Mouse (Mus musculus): ENCODE data around the gene Actc1. TPM values are rescaled to one million over a fixed set of nuclear protein-coding genes. Genes with fewer than 3 reads are reported as not detected.

Actc1 gene
- 1 to 10 TPM in 3 of 4 experiments, not detected in 1; 2.0 to 4.6 (median 2.2) TPM for total RNA-seq (2022)

DNA sequence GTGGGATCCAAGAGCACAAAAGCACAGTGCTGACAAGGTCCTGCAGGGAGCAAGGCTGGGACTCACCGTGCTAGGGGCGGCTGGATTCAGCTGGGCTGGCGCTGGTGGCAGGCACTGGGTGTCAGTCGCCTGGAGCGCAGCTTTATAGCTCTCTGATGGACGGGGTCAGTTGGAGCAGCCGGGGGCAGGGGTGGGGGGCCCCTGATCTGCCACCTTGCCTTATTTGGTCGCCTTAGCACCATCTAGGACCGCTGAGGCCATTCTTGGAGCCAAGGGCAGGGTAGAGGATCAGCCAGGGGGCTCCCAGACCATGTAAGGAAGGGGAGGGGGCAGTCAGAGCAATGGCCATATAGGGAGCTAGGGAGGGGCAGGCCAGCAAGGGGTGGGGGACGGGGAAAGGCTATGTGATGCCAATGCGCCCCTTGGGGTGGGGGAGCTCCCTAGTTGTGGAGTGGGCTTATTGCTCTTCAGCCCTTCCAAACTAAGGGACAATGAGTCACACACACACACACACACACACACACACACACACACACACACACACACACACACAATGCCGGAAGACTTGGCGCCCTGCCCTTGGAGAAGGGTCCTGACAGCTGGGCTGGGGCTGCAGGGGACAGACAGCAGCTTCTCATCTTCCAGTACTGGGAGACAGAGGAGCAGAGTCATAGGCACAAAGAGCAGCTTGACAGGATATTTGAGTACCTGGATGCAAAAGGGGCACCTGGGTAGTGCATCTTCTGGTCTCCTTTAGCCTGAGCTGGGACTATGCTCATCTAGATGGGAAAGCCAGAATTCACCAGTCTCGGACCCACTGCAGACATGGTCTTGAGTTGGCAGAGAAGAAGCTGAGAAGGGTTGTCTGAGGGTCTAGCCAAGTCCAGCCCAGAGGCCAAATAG is at the start of gene Actc1:
Gene Actc1 (minus strand): TSS at position 853 of the 903 bp plus-strand sequence.
- no peak for DNase-seq (ENCODE audit: low spot score in 2 of 2)

DNA sequence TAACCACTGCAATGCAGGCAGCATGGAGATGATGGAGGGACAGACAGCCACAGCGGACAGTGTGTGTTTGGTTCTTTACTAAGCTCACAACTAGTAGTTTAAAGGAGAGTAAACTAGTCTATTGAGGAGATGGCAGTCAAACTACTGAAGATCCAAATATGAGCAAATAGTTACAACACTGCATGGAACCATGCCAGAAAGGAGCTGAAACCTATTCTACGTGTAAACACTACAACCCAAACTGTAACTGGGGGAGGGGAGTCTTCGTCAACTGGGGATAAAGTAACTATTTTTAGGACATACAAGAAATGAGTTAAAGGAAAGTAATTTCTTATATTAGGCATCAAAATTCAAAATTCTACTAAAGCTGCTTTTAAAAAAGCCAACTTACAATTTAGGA is 49.1 kb upstream of the Actc1 start:
- DNase-seq (ENCODE audit: low spot score in 2 of 2): no peak

DNA sequence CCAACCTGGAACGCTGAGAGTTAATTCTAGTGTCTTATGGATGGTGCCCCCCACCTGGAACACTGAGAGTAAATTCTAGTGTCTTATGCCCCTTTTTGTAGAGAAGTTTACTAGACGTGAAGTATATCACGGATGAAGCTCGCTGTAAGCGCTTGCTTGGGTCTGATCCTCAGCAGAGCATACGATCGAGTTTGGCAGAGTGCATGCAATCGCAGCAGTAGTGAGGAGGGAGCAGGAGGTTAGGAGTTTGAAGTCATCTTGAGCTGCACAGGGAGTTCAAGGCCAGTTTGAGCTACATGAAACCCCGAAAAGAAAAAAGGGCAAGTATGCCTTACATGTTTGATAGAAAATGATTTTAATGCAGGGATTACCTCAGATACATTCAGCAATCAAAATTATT is 47.5 kb upstream of the Actc1 start:
- DNase-seq (ENCODE audit: low spot score in 2 of 2): no peak

DNA sequence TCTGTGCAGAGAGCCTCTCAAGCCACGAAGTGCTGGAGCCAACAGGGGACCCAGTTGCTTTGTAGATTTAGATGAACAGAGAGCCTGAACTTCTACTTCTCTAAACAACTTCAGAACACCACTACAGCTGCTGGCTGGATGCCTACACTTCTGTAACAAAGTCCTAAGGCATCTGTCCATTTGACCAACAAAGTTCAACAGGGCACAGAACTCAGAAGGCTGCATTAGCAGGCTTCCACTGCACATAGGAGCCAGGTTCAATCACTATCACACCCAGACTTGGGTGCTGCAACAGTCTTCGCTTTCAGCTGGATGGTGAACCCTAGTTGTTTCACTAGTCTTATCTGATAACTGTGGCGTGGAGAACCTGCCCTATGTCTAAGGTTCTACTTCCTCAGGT is 46.5 kb upstream of the Actc1 start:
- DNase-seq (ENCODE audit: low spot score in 2 of 2): no peak

- no peak for DNase-seq (ENCODE audit: low spot score in 2 of 2)
Observed at GRCm38 (mm10) chr2:114099109-114099508, 45.8 kb upstream of the Actc1 start.

DNA sequence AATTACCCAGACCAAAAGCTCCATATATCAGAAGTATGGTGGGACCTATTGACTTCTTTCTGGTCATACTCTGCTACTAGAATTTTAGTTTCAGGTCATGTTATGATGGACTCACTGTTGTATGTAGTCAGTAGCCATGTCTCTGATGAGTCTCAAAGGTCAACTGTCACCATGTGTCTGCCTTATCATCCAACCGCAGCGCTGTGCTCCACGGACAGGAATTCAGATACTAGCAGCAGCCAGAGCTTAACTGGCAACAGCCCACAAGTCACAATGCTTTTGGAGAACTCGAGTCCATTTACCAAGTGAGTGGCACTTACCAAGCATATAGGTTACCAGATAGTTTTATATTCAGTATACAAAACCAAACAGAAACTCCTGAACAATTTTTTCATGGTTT is 44.3 kb upstream of the Actc1 start:
- DNase-seq (ENCODE audit: low spot score in 2 of 2): no peak

DNA sequence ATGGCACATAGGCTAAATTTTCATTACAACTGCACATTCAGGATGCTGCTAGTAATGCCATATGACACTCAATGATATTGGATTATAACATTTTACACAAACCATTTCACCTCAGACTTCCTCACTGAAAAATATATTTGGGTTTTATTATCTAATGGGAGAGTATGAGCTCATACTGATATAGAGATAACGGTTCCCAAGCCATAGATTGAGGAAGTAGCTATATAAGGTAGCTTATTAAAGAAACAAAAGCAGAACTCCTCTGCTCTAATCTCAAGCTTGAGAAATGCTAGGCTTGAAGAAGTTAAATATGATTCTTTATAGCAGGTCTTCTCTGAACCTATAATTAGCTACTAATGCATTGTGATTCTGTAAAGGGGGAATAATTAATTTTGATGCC is 43.2 kb upstream of the Actc1 start:
- no peak for DNase-seq (ENCODE audit: low spot score in 2 of 2)

DNA sequence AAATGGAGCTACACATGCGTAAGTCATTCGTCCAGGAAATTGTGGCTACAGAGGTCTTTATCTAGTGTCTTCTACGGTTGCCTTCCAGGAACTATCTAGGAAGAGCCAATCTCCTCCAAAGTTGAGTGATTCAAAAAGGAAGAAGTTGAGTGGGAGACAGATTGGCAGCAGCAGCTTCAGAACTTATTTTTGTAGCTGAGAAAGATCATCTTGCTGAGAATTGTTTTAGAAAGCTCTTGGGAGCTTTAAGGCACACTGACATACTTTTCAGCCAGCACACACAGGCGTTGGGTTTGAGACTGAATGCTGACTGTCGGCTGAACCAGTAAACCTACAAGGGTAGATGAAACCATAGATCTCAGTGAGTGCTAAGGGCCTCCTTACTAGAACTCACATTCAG is 42.0 kb upstream of the Actc1 start:
- no peak for DNase-seq (ENCODE audit: low spot score in 2 of 2)

- DNase-seq (ENCODE audit: low spot score in 2 of 2): no peak
Observed at GRCm38 (mm10) chr2:114094696-114095095, 41.3 kb upstream of the Actc1 start.

DNA sequence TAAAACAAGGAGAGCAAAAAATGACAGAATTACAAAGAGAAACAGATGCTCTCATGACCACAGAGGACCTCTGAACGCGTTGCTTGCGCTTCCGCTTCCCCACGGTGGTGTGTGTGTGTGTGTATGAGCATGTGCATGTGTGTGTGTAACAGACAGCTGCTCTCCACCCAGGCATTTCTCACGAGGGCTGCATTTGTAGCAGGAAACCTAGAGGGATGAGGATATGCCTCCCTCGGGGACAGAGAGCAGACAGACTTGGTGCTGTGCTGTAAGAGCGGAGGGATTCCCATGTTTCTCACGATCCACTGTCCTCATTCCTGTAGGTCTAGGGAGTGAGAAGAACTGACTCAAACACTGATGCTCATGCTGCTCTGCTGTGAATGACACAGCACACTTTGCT is 40.2 kb upstream of the Actc1 start:
- DNase-seq (ENCODE audit: low spot score in 2 of 2): no peak

- DNase-seq (ENCODE audit: low spot score in 2 of 2): no peak
Observed at GRCm38 (mm10) chr2:114089862-114090261, 36.5 kb upstream of the Actc1 start.

DNA sequence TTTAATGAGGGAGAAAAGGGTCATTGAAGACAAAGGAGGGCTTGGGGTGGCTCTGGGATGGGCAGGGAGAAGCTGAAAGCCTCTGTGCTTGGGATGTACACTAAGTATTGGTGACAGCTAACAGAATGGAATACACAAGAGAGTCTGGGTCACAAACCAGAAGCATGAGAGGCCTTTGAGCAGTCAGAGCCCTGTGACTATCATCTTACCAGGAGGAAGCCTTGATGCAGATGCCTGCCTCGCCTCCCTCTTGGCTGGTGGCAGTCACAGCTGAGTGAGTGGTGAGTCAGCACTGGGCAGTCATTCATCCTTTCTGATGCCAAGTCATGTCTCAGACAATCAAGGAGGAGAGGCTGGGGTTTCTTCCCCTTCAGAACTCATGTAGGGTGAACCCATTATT is 33.9 kb upstream of the Actc1 start:
- no peak for DNase-seq (ENCODE audit: low spot score in 2 of 2)

- DNase-seq (ENCODE audit: low spot score in 2 of 2): no peak
Observed at GRCm38 (mm10) chr2:114071876-114072275, 18.5 kb upstream of the Actc1 start.

- no peak for DNase-seq (ENCODE audit: low spot score in 2 of 2)
Observed at GRCm38 (mm10) chr2:114066226-114066625, 12.9 kb upstream of the Actc1 start.

DNA sequence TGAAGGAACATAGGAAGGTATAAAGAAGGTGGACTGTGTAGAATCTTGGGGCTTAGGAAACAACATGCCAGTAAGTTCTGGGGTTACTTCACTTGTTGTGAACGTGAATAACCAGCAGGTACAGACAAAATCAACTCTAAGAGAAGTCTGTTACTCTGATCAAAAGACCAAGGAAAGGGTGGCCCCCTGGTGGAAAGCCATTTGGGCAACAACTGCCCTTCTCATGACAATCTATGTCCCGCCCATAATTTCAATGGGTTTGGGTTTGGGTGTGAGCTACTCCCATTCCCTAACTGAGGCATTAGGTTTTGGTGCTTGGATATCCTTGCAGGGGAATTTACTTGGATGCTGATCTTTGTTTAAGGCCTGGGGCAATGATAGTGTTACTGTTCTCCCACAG is 10.7 kb upstream of the Actc1 start:
- DNase-seq (ENCODE audit: low spot score in 2 of 2): no peak

- DNase-seq (ENCODE audit: low spot score in 2 of 2): no peak
Observed at GRCm38 (mm10) chr2:114060071-114060591, 6.8 kb upstream of the Actc1 start.

GRCm38 (mm10) chr2:114059608-114060007 is 6.3 kb upstream of the Actc1 start:
- DNase-seq (ENCODE audit: low spot score in 2 of 2): no peak

GRCm38 (mm10) chr2:114058226-114058796 is 5.0 kb upstream of the Actc1 start:
- DNase-seq (ENCODE audit: low spot score in 2 of 2): no peak

DNA sequence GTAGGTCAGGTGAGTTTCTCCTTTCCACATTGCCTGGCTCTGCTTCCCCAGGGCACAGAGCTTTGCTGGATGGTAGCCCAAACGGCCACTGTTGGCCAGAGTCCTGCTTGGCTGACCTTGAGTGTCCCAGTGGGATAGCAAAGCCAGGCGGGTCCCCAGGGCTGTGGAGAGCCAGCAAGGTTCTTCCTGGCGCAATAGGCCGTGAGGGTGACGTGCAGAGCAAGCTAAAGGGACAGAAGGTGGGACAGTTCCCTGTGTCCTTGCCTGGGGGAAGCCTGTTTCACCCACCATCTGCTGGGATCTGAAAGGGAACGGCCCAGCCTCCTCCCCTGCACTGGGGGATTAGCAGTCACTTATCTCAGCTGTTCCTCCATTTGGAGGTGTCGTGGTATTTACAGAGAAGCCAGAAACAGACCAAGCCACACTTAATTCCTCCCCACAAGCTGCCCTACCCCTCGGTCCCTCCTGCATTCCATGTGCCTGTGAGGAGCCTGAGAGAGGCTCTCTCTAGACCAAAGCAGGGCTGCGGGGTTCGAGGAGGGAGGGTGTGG is 4.0 kb upstream of the Actc1 start:
- no peak for DNase-seq (ENCODE audit: low spot score in 2 of 2)

DNA sequence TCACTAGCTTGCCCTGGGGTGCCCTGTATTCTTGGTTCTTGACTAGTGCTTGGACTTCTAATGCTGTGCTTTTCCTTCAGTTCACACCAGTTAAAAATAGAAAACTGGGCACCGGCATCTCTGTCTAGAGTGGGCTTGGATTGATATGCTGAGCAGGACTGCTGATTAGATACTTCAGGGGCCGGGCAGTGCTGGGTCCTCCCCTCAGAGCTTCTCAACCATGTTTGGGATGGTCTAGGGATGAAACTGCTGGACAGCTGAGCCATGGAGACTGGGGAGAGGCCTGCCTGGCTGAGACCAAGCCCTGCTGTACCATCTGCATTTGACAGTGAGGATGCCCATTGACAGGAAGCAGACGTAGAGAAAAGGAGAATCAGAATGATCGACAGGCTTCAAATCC is 781 bp upstream of the Actc1 start:
- no peak for DNase-seq (ENCODE audit: low spot score in 2 of 2)

DNA sequence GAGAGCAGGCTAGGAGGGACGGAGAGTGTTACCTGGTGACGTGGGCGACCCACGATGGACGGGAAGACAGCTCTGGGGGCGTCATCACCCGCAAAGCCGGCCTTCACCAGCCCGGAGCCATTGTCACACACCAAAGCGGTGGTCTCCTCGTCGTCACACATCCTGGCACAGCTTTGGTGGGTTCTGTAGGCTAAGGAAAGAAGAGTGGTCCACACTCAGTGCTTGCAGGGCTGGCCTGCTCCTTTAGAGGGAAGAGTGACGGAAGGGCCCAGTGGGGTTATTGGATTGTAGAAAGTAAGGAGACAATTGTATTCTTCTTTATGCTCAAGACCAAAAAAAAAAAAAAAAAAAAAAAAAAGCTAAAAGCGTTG is 1.5 kb downstream of the Actc1 start:
- no peak for DNase-seq (ENCODE audit: low spot score in 2 of 2)

DNA sequence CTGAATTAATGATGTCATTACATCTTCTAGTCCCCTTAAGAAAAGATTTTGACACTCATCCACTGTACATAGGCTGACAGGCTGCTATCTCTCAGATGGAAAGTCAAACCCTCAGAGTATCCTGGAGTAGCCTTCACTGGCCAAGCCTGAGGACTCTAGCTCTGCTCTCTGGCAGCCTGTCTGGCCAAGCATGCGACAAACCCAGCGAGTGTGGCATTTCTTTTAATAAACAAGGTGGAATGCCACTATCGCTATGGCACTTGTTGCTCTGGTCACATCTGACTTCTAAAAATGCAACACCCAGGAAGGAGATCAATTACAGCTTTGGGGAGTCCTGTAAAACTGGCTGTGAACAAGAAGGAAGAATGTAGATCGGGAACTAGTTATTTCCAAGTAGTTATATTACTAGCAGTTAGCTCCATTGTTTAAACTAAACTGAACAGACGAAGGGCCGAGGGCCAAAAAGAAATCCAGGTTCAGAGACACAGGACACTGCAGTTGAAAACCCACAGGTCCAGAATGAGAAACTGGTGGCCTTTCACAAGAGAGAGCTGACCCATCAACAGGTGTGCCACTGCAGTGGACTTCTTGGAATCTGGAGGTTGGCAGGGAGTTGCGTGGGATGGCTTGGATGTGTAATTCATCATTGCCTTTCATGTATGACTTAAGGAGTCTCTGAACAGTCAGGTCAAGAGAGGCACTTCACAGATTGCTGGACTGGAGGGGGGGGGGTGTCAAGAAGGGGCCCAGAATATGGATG is 2.1 kb downstream of the Actc1 start:
- DNase-seq (ENCODE audit: low spot score in 2 of 2): no peak
